ENCODE assay signal across 9 mouse cellular contexts in the genomic region with DNA sequence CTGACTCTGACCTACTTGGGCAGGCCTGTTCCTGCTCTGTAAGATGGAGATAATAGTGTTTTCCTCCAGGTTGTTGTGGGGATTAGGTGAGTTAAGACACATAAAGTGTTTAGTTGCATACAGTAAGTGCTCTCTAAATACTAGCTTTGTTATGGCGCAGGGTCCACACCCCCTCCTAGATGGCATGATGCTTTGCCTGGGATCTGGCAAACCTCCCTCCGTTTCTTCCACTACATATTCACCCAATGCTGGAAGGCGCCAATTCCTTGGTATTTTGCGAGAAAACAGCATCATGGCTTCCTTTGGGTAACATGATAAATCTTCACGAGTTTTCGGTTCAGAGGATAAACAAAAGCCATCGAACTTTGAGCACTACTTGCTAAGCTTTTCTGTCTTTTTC. TPM values are rescaled to one million over a fixed set of nuclear protein-coding genes. Genes with fewer than 3 reads are reported as not detected.
DNase-seq lines count a peak whose midpoint lies in the region; ATAC-seq and TF ChIP-seq lines count a peak whose summit lies in the region.
"Had no signal": no experiment of that assay in that cellular context is flagged by ENCODE, and none has a peak within 500 bp of the region (broad histone marks: within the 10 kb centered on the region; RNA-seq: fewer than 3 reads in every experiment).

No protein-coding gene starts in this region.

- H3K36me3 ChIP-seq in hindbrain, embryonic 16.5 days (ENCODE audit: control insufficient read depth, insufficient read depth, low read length) = no peaks in the 10 kb centered on the region
- no peaks in the 10 kb centered on the region for H3K36me3 ChIP-seq in midbrain, embryonic 15.5 days (replicated peaks)

- 91% methylated on average over 7 of the region's 7 CpGs for WGBS in hindbrain, embryonic 16.5 days
- WGBS in midbrain, embryonic 15.5 days = 87% methylated on average over 7 of the region's 7 CpGs

- no peak for ATAC-seq in hindbrain, embryonic 16.5 days
- ATAC-seq in midbrain, embryonic 15.5 days (replicated peaks) = no peak
- ATAC-seq: activated CD4-positive, CD25-positive, alpha-beta regulatory T cell, adult 4 months had no signal

- peak; percentile 52 for DNase-seq in cerebellum, adult 11-12 months
- DNase-seq in cerebellum, adult 11 months = no peak
- no peak for DNase-seq in layer of hippocampus, adult 2 months (ENCODE audit: low spot score in 2 of 2)
- no peak for DNase-seq in layer of hippocampus, postnatal 36 days
- DNase-seq in right cerebral cortex, postnatal 36 days (ENCODE audit: low spot score in 2 of 2) = no peak
- DNase-seq in adipocyte (ENCODE audit: low spot score) = no peak

- peak overlapping the region; percentile 83 for H3K4me2 ChIP-seq in hindbrain, embryonic 16.5 days (ENCODE audit: low read length)
- H3K4me2 ChIP-seq in midbrain, embryonic 15.5 days = peak overlapping the region; percentile 82

- H3K27me3 ChIP-seq in hindbrain, embryonic 16.5 days (replicated peaks; ENCODE audit: control insufficient read depth, insufficient read depth, low read length) = no peaks in the 10 kb centered on the region
- no peaks in the 10 kb centered on the region for H3K27me3 ChIP-seq in midbrain, embryonic 15.5 days (replicated peaks)

- peak overlapping the region; percentile 96 for H3K27ac ChIP-seq in layer of hippocampus, adult 2 months
- H3K27ac ChIP-seq in hindbrain, embryonic 16.5 days (ENCODE audit: low read depth, low read length) = no peak overlapping the region; the same call in 1 of the 2 replicates
- no peak overlapping the region for H3K27ac ChIP-seq in midbrain, embryonic 15.5 days

- no peaks in the 10 kb centered on the region for H3K9me3 ChIP-seq in hindbrain, embryonic 16.5 days (ENCODE audit: control insufficient read depth, low read length)
- no peaks in the 10 kb centered on the region for H3K9me3 ChIP-seq in midbrain, embryonic 15.5 days

- no peak overlapping the region; the same call in 1 of the 2 replicates for H3K4me3 ChIP-seq in layer of hippocampus, adult 2 months
- peak overlapping the region; percentile 59; the same call in 1 of the 2 replicates for H3K4me3 ChIP-seq in hindbrain, embryonic 16.5 days (ENCODE audit: low read length)
- no peak overlapping the region for H3K4me3 ChIP-seq in midbrain, embryonic 15.5 days

- no peak for TF ChIP-seq CTCF in layer of hippocampus, adult 2 months (conservative IDR thresholded peaks at IDR 0.05)

- peaks cover 28% of the 10 kb centered on the region for H3K4me1 ChIP-seq in hindbrain, embryonic 16.5 days (ENCODE audit: control insufficient read depth, insufficient read depth, low read depth, low read length)
- H3K4me1 ChIP-seq in midbrain, embryonic 15.5 days = peaks cover 49% of the 10 kb centered on the region

- H3K9ac ChIP-seq in hindbrain, embryonic 16.5 days (ENCODE audit: low read depth, low read length) = peak overlapping the region; percentile 81
- peak overlapping the region; percentile 67; the same call in 1 of the 2 replicates for H3K9ac ChIP-seq in midbrain, embryonic 15.5 days

RNA-seq across cellular contexts. Expression of a gene that starts 1.2 kb away (rescaled TPM):
- total RNA-seq in layer of hippocampus, adult 2 months (2021) = 100 to 1,000 TPM; 324 to 355 TPM
- total RNA-seq in layer of hippocampus, postnatal 36 days (2021) = 100 to 1,000 TPM; 308 to 355 TPM
- 124 and 140 TPM in 2 replicates for polyA plus RNA-seq in hindbrain, embryonic 16.5 days (2015; fragmentation: Nextera tagmentation; extraction: Ambion mirVana)
- 94.6 and 97.8 TPM in 2 replicates for polyA plus RNA-seq in midbrain, embryonic 15.5 days (2015; fragmentation: Nextera tagmentation; extraction: Ambion mirVana)
